Mouse (Mus musculus) hindbrain, embryonic 10.5 days (tissue): ENCODE measurements around the gene 1600014C23Rik. TPM values are rescaled to one million over a fixed set of nuclear protein-coding genes. Genes with fewer than 3 reads are reported as not detected.

ENCODE experiments used
- DNase-seq: peaks from one replicate; pipeline ENCODE4 v3.0.0-alpha.2; 2017; ENCODE audit warnings: low spot score
- H3K27ac ChIP-seq: fragments of 300-500 bp; sonication (generic); 2 replicates; pipeline ENCODE4 v1.5.1; 2016; ENCODE audit warnings: mild to moderate bottlenecking, moderate library complexity
- H3K27me3 ChIP-seq: fragments of 300-500 bp; sonication (generic); 2 replicates; pipeline ENCODE4 v1.6.1; 2016; ENCODE audit warnings: mild to moderate bottlenecking; ENCODE audit not compliant: poor library complexity, insufficient read depth, severe bottlenecking
- H3K36me3 ChIP-seq: fragments of 300-500 bp; sonication (generic); 2 replicates; pipeline ENCODE4 v1.6.1; 2016; ENCODE audit warnings: mild to moderate bottlenecking, moderate library complexity
- H3K4me1 ChIP-seq: fragments of 300-500 bp; sonication (generic); replicated peaks from 2 replicates; pipeline ENCODE4 v1.6.1; 2016; ENCODE audit warnings: mild to moderate bottlenecking
- H3K4me3 ChIP-seq: fragments of 300-500 bp; sonication (generic); 2 replicates; pipeline ENCODE4 v1.5.1; 2016; ENCODE audit warnings: mild to moderate bottlenecking, moderate library complexity
- H3K9me3 ChIP-seq: fragments of 300-500 bp; sonication (generic); 2 replicates; pipeline ENCODE4 v1.6.1; 2016; ENCODE audit warnings: mild to moderate bottlenecking, moderate library complexity
- WGBS: fragments of 180-500 bp; shearing (Covaris S2); methylation state at CpG from one replicate; pipeline ENCODE4 v1.1.7; 2016; 5-methylcytosine and 5-hydroxymethylcytosine counted together
- polyA plus RNA-seq: library from polyadenylated mRNA; unstranded; fragments of >200 nt; fragmentation: Nextera tagmentation; extraction: Ambion mirVana; gene quantifications from 2 replicates; pipeline ENCODE4 v1.2.1, GENCODE M21; 2016

Gene 1600014C23Rik
- 0.58 and 0.67 TPM in 2 replicates for polyA plus RNA-seq

- 1% methylated on average over 41 of the region's 41 CpGs for WGBS
- Histone ChIP-seq H3K36me3 (no peaks in the 10 kb centered on the region), H3K9me3 (no peaks in the 10 kb centered on the region), H3K4me1 (peaks cover 75% of the 10 kb centered on the region), H3K4me3 (peak within 1 kb of the TSS; percentile 55), H3K27me3 (peaks cover 46% of the 10 kb centered on the region), H3K27ac (peak within 1 kb of the TSS; percentile 98)
- DNase-seq: peak; percentile 58
Observed at GRCm38 (mm10) chr17:45733735-45734301, at the start of gene 1600014C23Rik. Gene 1600014C23Rik, minus strand, starts transcription at chr17:45733844.

- 95% methylated on average over 4 of the region's 4 CpGs for WGBS
- no peak overlapping the region for H3K27ac ChIP-seq
- H3K36me3 ChIP-seq: no peaks in the 10 kb centered on the region
- H3K9me3 ChIP-seq: no peaks in the 10 kb centered on the region
- DNase-seq: no peak
- no peak overlapping the region for H3K4me3 ChIP-seq
- no peaks in the 10 kb centered on the region for H3K4me1 ChIP-seq
- no peaks in the 10 kb centered on the region for H3K27me3 ChIP-seq
Observed at GRCm38 (mm10) chr17:45778446-45778845, 44.8 kb upstream of the 1600014C23Rik start.

- no peak for DNase-seq
- Histone ChIP-seq H3K4me3 (no peak overlapping the region), H3K9me3 (no peaks in the 10 kb centered on the region), H3K27ac (no peak overlapping the region), H3K4me1 (peaks cover 6% of the 10 kb centered on the region), H3K36me3 (no peaks in the 10 kb centered on the region), H3K27me3 (no peaks in the 10 kb centered on the region)
- WGBS: 75% methylated on average over 6 of the region's 6 CpGs
Observed at GRCm38 (mm10) chr17:45777431-45777830, 43.8 kb upstream of the 1600014C23Rik start.

DNA sequence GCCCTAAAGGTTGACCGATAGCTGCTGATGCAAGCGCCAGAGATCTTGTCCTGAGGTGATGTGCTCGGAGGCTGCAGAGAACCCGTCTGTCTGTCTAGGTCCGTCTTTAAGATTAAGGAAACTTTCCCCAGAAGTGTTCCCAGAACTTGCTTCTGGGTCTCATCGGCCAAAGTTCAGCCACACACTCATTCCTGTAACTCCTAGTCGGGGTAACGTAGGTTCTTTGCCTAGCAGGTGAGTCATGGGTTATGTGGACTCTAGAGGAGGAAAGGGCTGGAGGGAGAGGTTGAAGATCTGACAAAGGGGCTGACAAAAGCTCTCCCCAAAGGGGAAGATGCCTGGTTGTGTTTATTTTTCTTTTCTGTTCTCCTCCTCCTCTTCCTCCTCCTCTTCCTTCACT lies 42.5 kb upstream of the 1600014C23Rik start:
- Histone ChIP-seq H3K4me3 (no peak overlapping the region), H3K4me1 (peaks cover 14% of the 10 kb centered on the region), H3K27ac (no peak overlapping the region), H3K36me3 (no peaks in the 10 kb centered on the region), H3K27me3 (no peaks in the 10 kb centered on the region), H3K9me3 (no peaks in the 10 kb centered on the region)
- DNase-seq: no peak
- WGBS: 95% methylated on average over 8 of the region's 8 CpGs

DNA sequence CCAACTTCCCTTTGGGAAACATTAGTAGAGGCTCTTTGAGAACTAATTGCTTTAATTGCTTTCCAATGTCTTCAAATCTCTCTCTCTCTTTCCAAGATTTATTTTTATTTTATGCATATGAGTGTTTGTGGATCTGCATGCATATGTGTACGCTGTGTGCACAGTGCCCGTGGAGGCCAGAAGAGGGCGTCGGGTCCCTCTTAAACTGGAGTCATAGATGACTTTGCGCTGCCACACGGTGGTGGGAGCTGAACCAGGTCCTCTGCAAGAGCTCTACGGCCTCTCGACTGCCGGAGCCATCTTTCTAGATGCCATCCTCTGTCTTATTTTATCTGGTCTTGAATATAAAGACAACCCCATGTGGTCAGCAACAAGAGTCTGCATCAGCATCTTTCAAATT lies 41.8 kb upstream of the 1600014C23Rik start:
- WGBS: 91% methylated on average over 9 of the region's 9 CpGs

GRCm38 (mm10) chr17:45772566-45772965 lies 38.9 kb upstream of the 1600014C23Rik start:
- no peak for DNase-seq
- WGBS: 65% methylated on average over 3 of the region's 3 CpGs
- H3K27ac ChIP-seq: no peak overlapping the region

More for the DNA sequence above, 41.8 kb upstream of the 1600014C23Rik start:
- Histone ChIP-seq H3K4me1 (peaks cover 18% of the 10 kb centered on the region), H3K36me3 (no peaks in the 10 kb centered on the region), H3K27ac (no peak overlapping the region), H3K27me3 (no peaks in the 10 kb centered on the region), H3K4me3 (no peak overlapping the region), H3K9me3 (no peaks in the 10 kb centered on the region)
- DNase-seq: no peak

GRCm38 (mm10) chr17:45772096-45772495 lies 38.5 kb upstream of the 1600014C23Rik start:
- WGBS: 83% methylated on average over 8 of the region's 8 CpGs
- Histone ChIP-seq H3K4me1 (peaks cover 37% of the 10 kb centered on the region), H3K27me3 (peaks cover 8% of the 10 kb centered on the region; the same call in 1 of the 2 replicates), H3K9me3 (no peaks in the 10 kb centered on the region), H3K36me3 (no peaks in the 10 kb centered on the region), H3K4me3 (no peak overlapping the region), H3K27ac (no peak overlapping the region)
- DNase-seq: no peak

More at GRCm38 (mm10) chr17:45772566-45772965, 38.9 kb upstream of the 1600014C23Rik start:
- Histone ChIP-seq H3K36me3 (no peaks in the 10 kb centered on the region), H3K4me3 (no peak overlapping the region), H3K9me3 (no peaks in the 10 kb centered on the region), H3K4me1 (peaks cover 32% of the 10 kb centered on the region), H3K27me3 (peaks cover 8% of the 10 kb centered on the region; the same call in 1 of the 2 replicates)

GRCm38 (mm10) chr17:45770441-45770840 lies 36.8 kb upstream of the 1600014C23Rik start:
- WGBS: 30% methylated on average over 6 of the region's 6 CpGs

DNA sequence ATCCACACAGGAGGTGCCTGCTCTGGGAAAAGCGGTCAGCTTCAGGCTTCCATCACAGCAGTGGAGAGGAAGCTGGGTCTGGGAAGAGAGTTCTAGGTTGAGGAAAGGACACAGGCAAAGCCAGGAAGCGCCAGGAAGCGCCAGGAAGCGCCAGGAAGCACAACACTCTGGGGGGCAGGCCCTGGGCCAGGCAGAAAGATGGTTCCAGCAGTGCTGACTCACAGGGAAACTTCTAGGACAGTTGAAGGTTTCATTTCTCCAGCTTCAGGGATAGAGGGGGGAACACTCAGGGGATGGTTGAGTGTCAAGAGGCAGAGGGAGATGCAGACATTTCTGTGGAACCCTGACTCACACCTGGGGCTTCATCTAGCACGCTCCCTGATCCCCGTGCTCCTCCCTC lies 36.2 kb upstream of the 1600014C23Rik start:
- H3K9me3 ChIP-seq: no peaks in the 10 kb centered on the region
- H3K36me3 ChIP-seq: no peaks in the 10 kb centered on the region
- 0 out of 2 replicates have a peak overlapping the region, but pooled peaks have one; percentile 18 for H3K27ac ChIP-seq
- peaks cover 8% of the 10 kb centered on the region; the same call in 1 of the 2 replicates for H3K27me3 ChIP-seq
- no peak for DNase-seq
- H3K4me1 ChIP-seq: peaks cover 53% of the 10 kb centered on the region
- 72% methylated on average over 6 of the region's 6 CpGs for WGBS
- H3K4me3 ChIP-seq: no peak overlapping the region

More at GRCm38 (mm10) chr17:45770441-45770840, 36.8 kb upstream of the 1600014C23Rik start:
- no peak for DNase-seq
- H3K27ac ChIP-seq: peak overlapping the region; percentile 60; the same call in 1 of the 2 replicates
- no peak overlapping the region for H3K4me3 ChIP-seq
- H3K4me1 ChIP-seq: peaks cover 53% of the 10 kb centered on the region
- peaks cover 8% of the 10 kb centered on the region; the same call in 1 of the 2 replicates for H3K27me3 ChIP-seq
- no peaks in the 10 kb centered on the region for H3K36me3 ChIP-seq
- H3K9me3 ChIP-seq: no peaks in the 10 kb centered on the region

GRCm38 (mm10) chr17:45767536-45768146 lies 34.0 kb upstream of the 1600014C23Rik start:
- Histone ChIP-seq H3K27ac (peak overlapping the region; percentile 83), H3K27me3 (peaks cover 8% of the 10 kb centered on the region; the same call in 1 of the 2 replicates), H3K9me3 (no peaks in the 10 kb centered on the region), H3K4me1 (peaks cover 56% of the 10 kb centered on the region), H3K36me3 (no peaks in the 10 kb centered on the region), H3K4me3 (peak overlapping the region; percentile 14; the same call in 1 of the 2 replicates)
- WGBS: 36% methylated on average over 9 of the region's 9 CpGs
- no peak for DNase-seq

GRCm38 (mm10) chr17:45766735-45767535 lies 33.3 kb upstream of the 1600014C23Rik start:
- H3K27me3 ChIP-seq: peaks cover 8% of the 10 kb centered on the region; the same call in 1 of the 2 replicates
- no peaks in the 10 kb centered on the region for H3K36me3 ChIP-seq
- H3K9me3 ChIP-seq: no peaks in the 10 kb centered on the region
- DNase-seq: peak; percentile 81
- 17% methylated on average over 12 of the region's 12 CpGs for WGBS
- H3K4me1 ChIP-seq: peaks cover 50% of the 10 kb centered on the region
- H3K4me3 ChIP-seq: peak overlapping the region; percentile 14; the same call in 1 of the 2 replicates
- peak overlapping the region; percentile 83 for H3K27ac ChIP-seq

DNA sequence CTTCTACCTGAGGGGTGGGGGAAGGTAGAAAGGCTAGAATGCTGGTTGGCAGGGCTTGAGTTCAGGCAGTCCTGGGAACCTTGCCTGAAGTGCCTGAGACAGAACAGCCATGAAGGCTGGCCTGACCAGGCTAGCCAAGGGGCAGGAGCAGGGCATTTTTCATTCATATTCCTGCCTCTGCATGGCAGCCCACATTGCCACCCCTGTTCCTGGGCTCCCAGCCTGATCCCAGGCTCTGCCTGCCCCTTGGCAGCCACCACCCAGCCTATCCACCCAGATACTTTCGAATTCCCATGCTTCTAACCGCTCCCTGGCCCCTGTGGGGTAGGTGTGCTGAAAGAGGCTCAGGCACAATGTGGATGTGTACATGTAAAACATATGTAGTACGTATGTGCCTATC lies 32.3 kb upstream of the 1600014C23Rik start:
- no peak overlapping the region for H3K4me3 ChIP-seq
- no peak for DNase-seq
- H3K36me3 ChIP-seq: no peaks in the 10 kb centered on the region
- peaks cover 8% of the 10 kb centered on the region; the same call in 1 of the 2 replicates for H3K27me3 ChIP-seq
- H3K27ac ChIP-seq: peak overlapping the region; percentile 46
- 87% methylated on average over 3 of the region's 3 CpGs for WGBS
- H3K4me1 ChIP-seq: peaks cover 48% of the 10 kb centered on the region
- H3K9me3 ChIP-seq: no peaks in the 10 kb centered on the region
